Mouse (Mus musculus) E14TG2a.4 (cell line): ENCODE results near the gene Tns3.
A peak's percentile ranks its signal among the peaks of the same experiment; 100 is the strongest.

Experiments used
- H3K27me3 ChIP-seq: 2 replicates; pipeline ENCODE4 v1.6.1; 2014; ENCODE audit warnings: low read length, control low read depth; ENCODE audit not compliant: insufficient read depth
- H3K36me3 ChIP-seq: 2 replicates; pipeline ENCODE4 v1.6.1; 2014; ENCODE audit warnings: low read length, control low read depth; ENCODE audit not compliant: insufficient read depth
- H3K4me1 ChIP-seq: replicated peaks from 2 replicates; pipeline ENCODE4 v1.6.1; 2014; ENCODE audit warnings: low read depth, low read length, control low read depth
- H3K4me3 ChIP-seq: replicated peaks from 2 replicates; pipeline ENCODE4 v1.5.1; 2014; ENCODE audit warnings: mild to moderate bottlenecking, low read length
- H3K9me3 ChIP-seq: 2 replicates; pipeline ENCODE4 v1.6.1; 2014; ENCODE audit warnings: low read length, control low read depth
- CTCF ChIP-seq: conservative IDR thresholded peaks from 2 replicates; pipeline ENCODE4 v1.5.1; 2014; ENCODE audit warnings: low read length
- NANOG ChIP-seq: IDR thresholded peaks from 2 replicates; pipeline ENCODE4 v1.6.1; 2014; ENCODE audit warnings: borderline replicate concordance, low read length, mixed read lengths
- POU5F1 ChIP-seq: IDR thresholded peaks from 2 replicates; pipeline ENCODE4 v1.6.1; 2014; ENCODE audit warnings: low read length, borderline replicate concordance

Gene Tns3

DNA sequence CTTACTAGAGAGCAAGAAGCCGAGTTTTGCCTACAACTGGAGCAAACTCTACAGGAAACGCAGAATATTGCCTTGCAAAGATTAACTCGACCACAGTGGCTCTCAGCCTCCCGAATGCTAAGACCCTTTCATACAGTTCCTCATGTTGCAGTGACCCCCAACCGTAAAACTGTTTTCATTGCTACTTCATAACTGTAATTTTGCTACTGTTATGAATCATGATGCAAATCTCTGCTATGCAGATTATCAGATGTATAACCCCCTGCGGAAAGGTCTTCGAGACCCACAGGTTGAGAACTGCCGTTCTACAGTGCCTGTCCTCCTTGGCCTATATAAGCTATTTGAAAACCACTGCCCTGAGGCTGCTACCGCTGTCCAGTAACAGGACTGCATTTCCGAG, 46.0 kb downstream of the Tns3 start:
- H3K9me3 ChIP-seq, result no peaks in the 10 kb centered on the region
- no peaks in the 10 kb centered on the region for H3K27me3 ChIP-seq
- H3K36me3 ChIP-seq, result peaks cover 50% of the 10 kb centered on the region
- TF ChIP-seq POU5F1 (no peak), NANOG (no peak), CTCF (no peak)
- peak overlapping the region; percentile 45; the same call in 1 of the 2 replicates for H3K4me3 ChIP-seq
- H3K4me1 ChIP-seq, result peaks cover 97% of the 10 kb centered on the region

DNA sequence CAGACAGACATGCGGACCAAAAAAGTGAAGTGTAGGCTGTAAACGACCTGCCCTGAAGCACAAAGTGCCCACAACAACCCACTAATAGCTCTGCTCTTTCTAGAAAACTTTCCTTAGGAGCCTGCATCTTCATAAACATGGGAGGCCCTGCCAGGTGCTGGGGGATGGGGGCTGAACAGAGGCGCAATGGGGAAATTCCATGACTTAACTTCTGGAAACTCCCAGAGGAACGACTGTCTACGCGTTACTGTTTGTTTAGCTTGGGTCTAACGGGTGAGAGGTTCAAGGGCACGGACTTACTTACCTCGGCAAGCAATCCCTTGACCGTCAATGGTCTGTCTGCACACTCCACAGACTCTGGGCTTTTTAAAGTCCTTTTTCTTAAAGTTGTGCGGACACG, 48.9 kb downstream of the Tns3 start:
- Histone ChIP-seq H3K4me1 (peaks cover 94% of the 10 kb centered on the region), H3K36me3 (peaks cover 57% of the 10 kb centered on the region), H3K9me3 (no peaks in the 10 kb centered on the region), H3K4me3 (peak overlapping the region; percentile 30), H3K27me3 (no peaks in the 10 kb centered on the region)
- TF ChIP-seq CTCF (no peak), NANOG (no peak), POU5F1 (no peak)

DNA sequence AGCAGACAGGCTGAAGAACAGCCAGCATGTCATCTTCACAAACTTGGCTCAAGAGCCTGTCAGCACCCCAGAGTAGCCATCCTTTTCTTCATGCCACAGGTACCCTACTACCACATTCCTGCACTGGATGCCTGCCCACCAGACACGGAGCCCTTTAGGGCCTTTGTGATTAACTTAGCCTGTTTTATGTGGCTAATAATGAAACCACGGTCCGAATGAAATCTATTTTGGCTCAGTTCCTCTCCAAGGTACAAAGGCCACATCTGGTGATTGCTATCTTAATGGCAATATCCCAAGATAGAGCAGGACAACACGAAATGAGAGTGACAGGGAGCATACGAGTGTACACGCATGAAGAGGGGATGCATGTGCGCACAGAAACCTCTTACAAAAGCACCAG, 53.9 kb downstream of the Tns3 start:
- TF ChIP-seq NANOG, result no peak
- TF ChIP-seq CTCF, result no peak
- no peak for TF ChIP-seq POU5F1

DNA sequence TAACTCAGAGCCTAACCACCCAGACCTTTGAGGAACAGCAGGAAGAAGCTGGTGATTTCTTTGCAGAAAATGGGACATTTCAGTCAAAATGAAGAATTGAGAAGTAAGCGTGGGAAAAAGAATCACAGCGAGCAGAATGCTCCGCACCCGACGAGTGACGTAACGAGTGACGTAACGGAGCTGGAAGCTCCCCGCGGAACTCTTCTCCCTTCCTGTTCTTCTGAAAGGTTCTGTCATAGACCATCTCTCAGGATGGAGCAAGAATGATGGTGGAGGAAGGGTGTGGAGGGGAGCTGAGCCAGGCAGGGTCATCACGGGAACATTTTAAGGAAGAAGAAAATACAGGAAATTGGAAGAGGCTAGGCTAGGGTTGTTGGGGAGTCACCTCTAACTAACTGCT, 54.5 kb downstream of the Tns3 start:
- H3K4me1 ChIP-seq, result peaks cover 81% of the 10 kb centered on the region
- no peaks in the 10 kb centered on the region for H3K9me3 ChIP-seq
- no peaks in the 10 kb centered on the region for H3K27me3 ChIP-seq
- H3K36me3 ChIP-seq, result peaks cover 87% of the 10 kb centered on the region
- TF ChIP-seq NANOG, result no peak
- TF ChIP-seq CTCF, result no peak
- no peak for TF ChIP-seq POU5F1
- H3K4me3 ChIP-seq, result no peak overlapping the region

More for the DNA sequence above, 53.9 kb downstream of the Tns3 start:
- Histone ChIP-seq H3K4me1 (peaks cover 85% of the 10 kb centered on the region), H3K36me3 (peaks cover 92% of the 10 kb centered on the region), H3K27me3 (no peaks in the 10 kb centered on the region), H3K9me3 (no peaks in the 10 kb centered on the region), H3K4me3 (0 out of 2 replicates have a peak overlapping the region, but pooled peaks have one; percentile 4)

DNA sequence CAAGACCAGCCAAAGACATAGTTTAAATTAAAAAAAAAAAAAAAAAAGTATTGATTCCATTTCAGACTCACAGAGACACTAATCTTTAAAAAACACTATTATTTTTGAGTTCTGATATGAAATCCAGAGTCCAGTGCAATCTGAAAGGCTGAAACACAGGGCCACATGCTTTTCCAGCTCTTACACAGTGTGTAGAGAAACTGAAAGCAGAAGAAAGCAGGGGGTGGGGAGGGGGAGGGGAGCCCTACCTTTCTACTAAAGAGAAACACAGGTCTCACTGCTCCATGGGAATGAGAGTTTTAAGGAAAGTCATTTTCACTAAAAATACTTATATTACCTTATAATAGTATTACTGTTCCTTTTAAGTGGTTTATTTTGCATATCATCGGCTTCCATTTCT, 57.2 kb downstream of the Tns3 start:
- TF ChIP-seq CTCF (no peak), POU5F1 (no peak), NANOG (no peak)
- Histone ChIP-seq H3K4me3 (no peak overlapping the region), H3K27me3 (no peaks in the 10 kb centered on the region), H3K4me1 (peaks cover 82% of the 10 kb centered on the region), H3K9me3 (no peaks in the 10 kb centered on the region), H3K36me3 (peaks cover 87% of the 10 kb centered on the region)

DNA sequence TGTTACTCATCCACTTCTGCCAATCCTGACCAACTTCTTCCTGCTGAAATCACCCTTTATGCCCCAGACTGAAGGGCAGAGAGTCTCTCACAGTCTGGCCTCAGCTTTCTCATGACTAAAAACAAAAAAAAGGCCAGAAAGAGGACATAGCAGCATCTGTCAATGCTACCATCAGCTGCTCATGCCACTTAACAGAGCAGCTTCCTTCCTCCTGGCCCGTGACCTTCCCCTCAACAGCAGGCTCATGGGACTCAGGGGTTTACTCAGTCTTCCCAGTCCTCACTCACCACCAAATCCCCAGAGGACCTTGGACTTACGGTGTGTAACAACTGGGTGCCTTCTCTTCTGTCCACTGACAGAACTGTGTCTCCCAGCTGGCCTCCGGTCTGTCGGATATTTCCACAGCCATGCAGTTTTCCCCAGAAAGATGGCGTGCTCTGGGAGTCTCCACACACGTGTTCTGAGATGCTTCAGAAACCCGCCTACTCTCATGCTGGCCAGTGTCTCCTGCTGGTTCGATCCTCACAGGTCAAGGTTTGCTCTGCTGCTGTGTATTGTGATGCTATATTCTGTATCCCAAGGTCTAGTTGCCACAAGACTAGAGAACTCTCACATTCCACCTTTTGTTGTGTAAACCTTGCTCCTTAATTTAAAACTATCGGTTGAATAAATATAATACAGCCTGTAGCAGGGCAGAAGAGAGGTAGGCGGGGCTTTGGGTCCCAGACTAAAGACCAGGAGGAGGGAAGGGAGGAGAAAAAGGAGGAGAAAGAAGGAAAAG, 59.4 kb downstream of the Tns3 start:
- TF ChIP-seq CTCF, result no peak
- peak; percentile 59; the same call in 1 of the 2 replicates for TF ChIP-seq NANOG
- Histone ChIP-seq H3K36me3 (peaks cover 83% of the 10 kb centered on the region), H3K4me1 (peaks cover 83% of the 10 kb centered on the region), H3K27me3 (no peaks in the 10 kb centered on the region), H3K9me3 (no peaks in the 10 kb centered on the region), H3K4me3 (peak overlapping the region; percentile 82)

DNA sequence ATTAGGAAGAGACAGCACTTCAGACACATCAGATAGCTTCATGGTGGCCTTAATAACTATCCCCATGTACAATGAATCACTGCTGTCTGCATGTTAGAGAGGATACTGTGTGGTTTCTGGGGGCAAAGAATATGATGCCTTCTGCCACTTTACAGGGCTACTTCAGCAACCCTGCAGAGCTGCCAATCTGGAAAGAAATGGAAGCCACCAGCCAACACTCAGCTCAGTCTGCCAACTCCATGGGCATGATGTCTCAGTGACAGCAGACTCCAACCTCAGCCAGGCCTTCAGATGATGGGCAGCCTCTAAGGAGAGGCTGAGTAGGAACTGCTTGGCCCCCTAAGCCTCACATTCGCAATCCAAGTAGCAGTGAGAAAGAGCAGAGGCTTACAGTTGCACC, 61.7 kb downstream of the Tns3 start:
- Histone ChIP-seq H3K27me3 (no peaks in the 10 kb centered on the region), H3K4me1 (peaks cover 86% of the 10 kb centered on the region), H3K9me3 (no peaks in the 10 kb centered on the region), H3K36me3 (peaks cover 82% of the 10 kb centered on the region), H3K4me3 (peak overlapping the region; percentile 82)
- TF ChIP-seq NANOG, result no peak

DNA sequence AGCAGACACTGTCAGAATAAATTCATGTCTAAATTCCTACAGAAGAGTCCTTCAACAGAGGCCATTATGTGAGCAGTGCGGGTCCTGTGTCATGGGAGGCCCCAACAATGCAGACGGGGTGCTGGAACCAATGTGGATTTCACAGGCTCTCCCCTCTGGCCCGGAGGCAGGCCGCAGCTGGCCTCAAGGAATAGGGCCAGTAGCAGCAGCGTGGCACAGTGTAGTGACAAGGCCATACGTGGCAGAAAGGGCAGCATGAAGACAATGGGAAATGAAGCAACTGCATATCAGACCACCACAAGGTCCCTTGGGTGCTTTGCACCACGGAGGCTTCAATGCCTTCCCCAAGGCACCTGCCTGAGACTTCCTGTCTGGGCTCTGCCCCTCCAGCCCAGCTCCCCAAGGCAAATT, 62.9 kb downstream of the Tns3 start:
- H3K36me3 ChIP-seq, result peaks cover 83% of the 10 kb centered on the region
- H3K4me1 ChIP-seq, result peaks cover 91% of the 10 kb centered on the region
- H3K4me3 ChIP-seq, result peak overlapping the region; percentile 61
- H3K27me3 ChIP-seq, result no peaks in the 10 kb centered on the region
- H3K9me3 ChIP-seq, result no peaks in the 10 kb centered on the region
- TF ChIP-seq NANOG, result no peak
- no peak for TF ChIP-seq POU5F1
- TF ChIP-seq CTCF, result no peak

DNA sequence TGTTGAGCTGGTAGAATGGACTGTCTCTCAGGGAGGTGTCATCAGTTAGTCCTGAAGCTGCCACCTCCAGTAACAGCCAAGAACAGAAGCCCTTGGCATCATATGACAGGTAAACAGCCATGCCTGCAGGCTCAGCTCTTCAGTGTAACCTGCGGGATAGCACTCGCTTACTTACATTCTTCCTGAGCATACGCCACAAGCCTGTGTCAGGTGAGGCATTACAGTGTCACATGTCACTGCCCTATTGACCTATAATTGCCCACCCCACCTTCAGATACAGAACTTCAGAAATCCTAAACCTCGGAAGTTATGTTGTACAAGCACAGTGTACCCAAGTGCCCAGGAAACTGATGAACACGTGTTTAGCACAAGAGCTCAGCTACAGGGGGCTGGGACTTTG, 68.7 kb downstream of the Tns3 start:
- TF ChIP-seq POU5F1 (no peak), NANOG (no peak), CTCF (no peak)
- peaks cover 100% of the 10 kb centered on the region for H3K4me1 ChIP-seq
- no peaks in the 10 kb centered on the region for H3K27me3 ChIP-seq
- H3K36me3 ChIP-seq, result peaks cover 99% of the 10 kb centered on the region
- no peak overlapping the region for H3K4me3 ChIP-seq
- no peaks in the 10 kb centered on the region for H3K9me3 ChIP-seq
